Mouse (Mus musculus): ENCODE results near the gene Col25a1. TPM values are rescaled to one million over a fixed set of nuclear protein-coding genes. Genes with fewer than 3 reads are reported as not detected.

Col25a1 gene
- polyA plus RNA-seq, 1 experiment from 2014 or later, result 4.6 TPM

DNA sequence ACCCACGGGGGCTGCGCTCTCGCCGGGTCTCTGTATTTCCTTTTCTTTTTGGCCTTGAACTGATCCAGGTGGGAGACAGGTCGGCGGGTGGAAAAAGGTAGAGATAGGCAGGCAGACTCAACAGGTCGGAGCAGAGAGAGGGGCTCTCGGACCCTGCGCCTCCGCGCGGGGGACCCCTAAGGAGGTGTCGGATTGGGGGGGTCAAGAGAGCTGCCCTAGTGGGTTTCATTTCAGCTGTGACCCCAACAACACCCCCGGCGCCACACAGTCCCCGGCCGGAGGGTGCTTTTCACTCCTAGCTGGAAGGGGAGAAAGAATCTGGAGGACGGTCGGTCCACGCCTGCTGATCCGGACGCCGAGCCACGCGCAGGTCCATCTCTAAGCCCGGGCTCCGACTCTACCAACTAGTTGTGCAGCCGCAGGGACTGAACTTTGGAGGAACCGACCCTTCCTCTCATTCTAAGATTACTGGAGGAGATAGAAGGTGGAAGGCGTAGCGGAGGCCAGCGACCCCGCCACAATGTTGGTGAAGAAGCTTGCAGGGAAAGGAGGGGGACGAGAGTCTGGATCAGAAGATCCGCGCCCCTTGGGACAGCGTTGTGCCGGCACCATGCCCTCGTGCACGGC lies 49.8 kb downstream of the Col25a1 start:
- peak overlapping the region; percentile 67 for H3K4me3 ChIP-seq (replicated peaks; ENCODE audit: low read length)
- H3K27ac ChIP-seq (ENCODE audit: low read length), result no peak overlapping the region
- peak; percentile 37; the same call in 1 of the 2 replicates for ATAC-seq (ENCODE audit: insufficient read depth, low FRiP score)
- H3K4me2 ChIP-seq (ENCODE audit: low read depth, low read length), result peak overlapping the region; percentile 100
- peaks cover 10% of the 10 kb centered on the region; the same call in 1 of the 2 replicates for H3K4me1 ChIP-seq (ENCODE audit: control insufficient read depth, insufficient read depth, low read length)
- H3K9ac ChIP-seq (ENCODE audit: low read length), result peak overlapping the region; percentile 70
- H3K9me3 ChIP-seq (replicated peaks; ENCODE audit: control insufficient read depth, low read length), result no peaks in the 10 kb centered on the region
- peaks cover 13% of the 10 kb centered on the region for H3K27me3 ChIP-seq (ENCODE audit: control insufficient read depth, insufficient read depth, low read length)
- under 1% methylated on average over 40 of the region's 40 CpGs for WGBS
- no peaks in the 10 kb centered on the region for H3K36me3 ChIP-seq (ENCODE audit: control insufficient read depth, insufficient read depth, low read length)

GRCm38 (mm10) chr3:130181591-130181980 lies 50.3 kb downstream of the Col25a1 start:
- 17% methylated on average over 8 of the region's 8 CpGs for WGBS
- peak overlapping the region; percentile 70; the same call in 1 of the 2 replicates for H3K9ac ChIP-seq (ENCODE audit: low read length)
- peaks cover 10% of the 10 kb centered on the region; the same call in 1 of the 2 replicates for H3K4me1 ChIP-seq (ENCODE audit: control insufficient read depth, insufficient read depth, low read length)
- peaks cover 13% of the 10 kb centered on the region for H3K27me3 ChIP-seq (ENCODE audit: control insufficient read depth, insufficient read depth, low read length)
- peak overlapping the region; percentile 100 for H3K4me2 ChIP-seq (ENCODE audit: low read depth, low read length)
- no peak for ATAC-seq (ENCODE audit: insufficient read depth, low FRiP score)
- H3K9me3 ChIP-seq (replicated peaks; ENCODE audit: control insufficient read depth, low read length), result no peaks in the 10 kb centered on the region
- H3K36me3 ChIP-seq (ENCODE audit: control insufficient read depth, insufficient read depth, low read length), result no peaks in the 10 kb centered on the region
- H3K27ac ChIP-seq (ENCODE audit: low read length), result no peak overlapping the region
- peak overlapping the region; percentile 67 for H3K4me3 ChIP-seq (replicated peaks; ENCODE audit: low read length)

DNA sequence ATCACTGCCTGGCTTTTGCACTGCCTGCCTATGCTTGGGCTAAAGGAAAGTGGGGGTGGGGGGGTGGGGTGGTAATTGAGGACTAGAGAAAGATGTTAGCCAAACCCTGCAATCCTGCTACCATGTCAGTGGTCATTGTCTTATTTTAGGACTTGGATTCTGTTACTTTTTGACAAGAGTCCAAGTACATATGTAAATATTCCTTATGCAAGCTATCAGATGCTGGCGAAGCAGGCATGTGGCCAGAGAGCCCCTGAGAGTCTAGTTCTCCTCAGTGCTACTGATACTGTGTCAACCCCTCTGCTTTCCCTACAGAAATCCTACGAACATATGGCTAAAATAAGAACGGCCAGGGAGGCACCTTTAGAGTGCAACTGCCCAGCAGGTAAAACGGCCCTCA lies 51.1 kb downstream of the Col25a1 start:
- peaks cover 13% of the 10 kb centered on the region for H3K27me3 ChIP-seq (ENCODE audit: control insufficient read depth, insufficient read depth, low read length)
- no peaks in the 10 kb centered on the region for H3K36me3 ChIP-seq (ENCODE audit: control insufficient read depth, insufficient read depth, low read length)
- H3K4me3 ChIP-seq (replicated peaks; ENCODE audit: low read length), result no peak overlapping the region
- H3K9ac ChIP-seq (ENCODE audit: low read length), result no peak overlapping the region
- H3K4me1 ChIP-seq (ENCODE audit: control insufficient read depth, insufficient read depth, low read length), result peaks cover 10% of the 10 kb centered on the region; the same call in 1 of the 2 replicates
- WGBS, result 65% methylated on average over 4 of the region's 4 CpGs
- no peak overlapping the region for H3K4me2 ChIP-seq (ENCODE audit: low read depth, low read length)
- ATAC-seq (ENCODE audit: insufficient read depth, low FRiP score), result no peak
- H3K27ac ChIP-seq (ENCODE audit: low read length), result no peak overlapping the region
- H3K9me3 ChIP-seq (replicated peaks; ENCODE audit: control insufficient read depth, low read length), result no peaks in the 10 kb centered on the region

DNA sequence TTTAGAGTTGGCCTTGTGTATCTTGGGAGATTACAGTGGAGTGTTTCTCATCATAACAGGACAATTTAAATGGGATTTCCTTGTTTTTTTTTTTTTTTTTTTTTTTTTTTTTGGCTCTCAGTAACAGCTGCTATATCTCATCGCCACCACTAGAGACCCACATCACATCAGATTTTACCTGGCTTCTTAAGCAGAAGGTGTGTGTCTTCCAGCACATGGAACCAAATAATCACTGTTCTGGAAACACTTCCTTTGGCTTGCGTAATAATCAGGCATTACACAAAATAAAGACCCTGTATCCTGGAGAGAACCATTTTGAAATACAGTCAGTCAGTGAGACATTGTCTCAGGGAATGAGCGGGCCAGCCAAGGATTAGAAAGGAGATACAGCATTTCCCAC lies 53.8 kb downstream of the Col25a1 start:
- H3K27me3 ChIP-seq (ENCODE audit: control insufficient read depth, insufficient read depth, low read length), result peaks cover 13% of the 10 kb centered on the region
- peaks cover 10% of the 10 kb centered on the region; the same call in 1 of the 2 replicates for H3K4me1 ChIP-seq (ENCODE audit: control insufficient read depth, insufficient read depth, low read length)
- no peaks in the 10 kb centered on the region for H3K9me3 ChIP-seq (replicated peaks; ENCODE audit: control insufficient read depth, low read length)
- no peak overlapping the region for H3K27ac ChIP-seq (ENCODE audit: low read length)
- WGBS, result 54% methylated on average over 3 of the region's 3 CpGs
- no peaks in the 10 kb centered on the region for H3K36me3 ChIP-seq (ENCODE audit: control insufficient read depth, insufficient read depth, low read length)
- H3K4me3 ChIP-seq (replicated peaks; ENCODE audit: low read length), result no peak overlapping the region
- H3K4me2 ChIP-seq (ENCODE audit: low read depth, low read length), result no peak overlapping the region
- ATAC-seq (ENCODE audit: insufficient read depth, low FRiP score), result no peak
- H3K9ac ChIP-seq (ENCODE audit: low read length), result no peak overlapping the region

DNA sequence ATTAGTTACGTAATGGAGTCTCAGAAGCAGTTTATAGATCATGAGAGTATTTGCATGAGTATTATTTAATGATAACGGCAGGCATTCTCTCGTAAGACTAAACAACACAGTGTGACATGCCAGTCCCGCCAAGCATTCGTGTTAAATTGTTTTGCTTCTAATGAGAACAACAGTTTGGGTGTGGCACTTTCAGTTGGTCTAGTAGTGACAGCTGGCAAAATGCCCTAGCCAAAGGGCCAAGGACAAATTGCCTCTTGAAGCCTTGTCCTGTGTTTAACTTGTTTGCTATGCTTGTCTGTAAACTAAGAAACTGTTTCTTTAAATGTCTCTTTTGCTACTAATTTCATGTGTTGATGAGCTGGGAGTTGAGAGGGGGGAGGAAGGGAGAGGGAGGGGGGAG lies 56.3 kb downstream of the Col25a1 start:
- Histone ChIP-seq H3K9me3 (replicated peaks; ENCODE audit: control insufficient read depth, low read length) (no peaks in the 10 kb centered on the region), H3K27ac (ENCODE audit: low read length) (no peak overlapping the region), H3K9ac (ENCODE audit: low read length) (no peak overlapping the region), H3K4me3 (replicated peaks; ENCODE audit: low read length) (no peak overlapping the region), H3K36me3 (ENCODE audit: control insufficient read depth, insufficient read depth, low read length) (no peaks in the 10 kb centered on the region), H3K27me3 (ENCODE audit: control insufficient read depth, insufficient read depth, low read length) (0 out of 2 replicates have a peak, but pooled peaks cover 3% of the 10 kb centered on the region), H3K4me1 (ENCODE audit: control insufficient read depth, insufficient read depth, low read length) (no peaks in the 10 kb centered on the region), H3K4me2 (ENCODE audit: low read depth, low read length) (no peak overlapping the region)
- no peak for ATAC-seq (ENCODE audit: insufficient read depth, low FRiP score)
- WGBS, result 81% methylated on average over 5 of the region's 5 CpGs

DNA sequence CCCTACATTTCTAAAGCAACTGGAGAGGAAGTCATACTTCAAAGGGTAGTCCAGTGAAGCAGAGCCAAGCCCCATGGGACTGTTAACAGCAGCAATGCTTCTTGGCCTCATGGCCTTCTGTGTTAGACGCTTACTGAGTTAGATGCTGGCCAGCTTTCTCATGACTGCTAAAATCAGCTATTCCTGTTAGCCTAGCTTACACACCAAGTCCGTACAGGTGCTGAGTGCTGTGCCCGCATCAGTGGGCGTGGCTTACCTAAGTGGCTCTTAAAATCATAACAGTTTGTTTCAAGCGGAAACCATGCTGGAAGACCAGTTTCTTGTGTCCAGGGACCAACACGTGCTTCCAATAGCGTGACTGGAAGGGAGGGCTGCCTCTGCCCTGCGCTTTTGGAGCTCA lies 62.1 kb downstream of the Col25a1 start:
- H3K4me2 ChIP-seq (ENCODE audit: low read depth, low read length), result no peak overlapping the region
- H3K27ac ChIP-seq (ENCODE audit: low read length), result no peak overlapping the region
- no peak for ATAC-seq (ENCODE audit: insufficient read depth, low FRiP score)
- no peaks in the 10 kb centered on the region for H3K9me3 ChIP-seq (replicated peaks; ENCODE audit: control insufficient read depth, low read length)
- no peaks in the 10 kb centered on the region for H3K4me1 ChIP-seq (ENCODE audit: control insufficient read depth, insufficient read depth, low read length)
- no peaks in the 10 kb centered on the region for H3K36me3 ChIP-seq (ENCODE audit: control insufficient read depth, insufficient read depth, low read length)
- H3K9ac ChIP-seq (ENCODE audit: low read length), result no peak overlapping the region
- no peaks in the 10 kb centered on the region for H3K27me3 ChIP-seq (ENCODE audit: control insufficient read depth, insufficient read depth, low read length)
- H3K4me3 ChIP-seq (replicated peaks; ENCODE audit: low read length), result no peak overlapping the region
- 79% methylated on average over 8 of the region's 8 CpGs for WGBS

DNA sequence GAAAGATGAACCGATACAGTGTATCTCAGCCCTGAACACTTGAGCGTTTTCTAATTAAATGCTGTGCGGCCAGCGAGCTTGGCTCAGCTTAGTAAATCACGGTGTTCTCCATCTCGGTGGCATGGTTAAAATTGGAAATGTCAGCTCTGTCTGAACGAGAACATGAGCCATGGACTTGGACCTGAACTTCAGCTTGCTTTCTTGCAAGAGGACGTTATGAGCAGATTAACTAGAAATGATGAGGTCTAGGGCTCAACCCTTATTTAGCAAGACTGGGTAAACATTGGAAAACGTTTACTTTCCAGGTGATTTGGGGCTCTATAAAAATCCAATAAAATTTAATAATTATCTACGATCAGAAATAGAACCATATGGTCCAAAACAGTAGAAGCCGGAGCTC lies 83.3 kb downstream of the Col25a1 start:
- Histone ChIP-seq H3K36me3 (ENCODE audit: control insufficient read depth, insufficient read depth, low read length) (no peaks in the 10 kb centered on the region), H3K4me3 (replicated peaks; ENCODE audit: low read length) (no peak overlapping the region), H3K4me1 (ENCODE audit: control insufficient read depth, insufficient read depth, low read length) (no peaks in the 10 kb centered on the region), H3K9me3 (replicated peaks; ENCODE audit: control insufficient read depth, low read length) (no peaks in the 10 kb centered on the region), H3K27me3 (ENCODE audit: control insufficient read depth, insufficient read depth, low read length) (no peaks in the 10 kb centered on the region), H3K27ac (ENCODE audit: low read length) (no peak overlapping the region), H3K4me2 (ENCODE audit: low read depth, low read length) (no peak overlapping the region), H3K9ac (ENCODE audit: low read length) (no peak overlapping the region)
- WGBS, result 76% methylated on average over 11 of the region's 11 CpGs
- ATAC-seq (ENCODE audit: insufficient read depth, low FRiP score), result no peak

DNA sequence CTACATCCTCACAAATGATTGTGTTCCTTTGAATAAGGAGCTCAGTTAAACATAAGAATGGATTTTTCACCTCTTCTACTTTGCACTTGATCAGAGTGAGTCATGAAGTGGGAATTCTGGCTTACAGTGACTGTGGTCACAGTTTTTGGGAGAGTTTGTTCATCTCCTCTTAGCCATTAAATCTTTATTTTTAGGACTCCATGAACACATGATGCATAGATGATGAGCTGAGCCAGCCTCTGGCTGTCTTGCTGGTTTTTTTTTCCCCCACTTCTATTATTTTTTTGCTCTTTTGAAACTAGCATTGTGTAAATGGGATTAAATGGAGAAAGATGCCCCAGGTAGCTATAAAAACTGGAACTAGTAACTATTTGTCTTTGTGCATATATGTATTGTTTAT lies 84.8 kb downstream of the Col25a1 start:
- H3K27me3 ChIP-seq (ENCODE audit: control insufficient read depth, insufficient read depth, low read length), result no peaks in the 10 kb centered on the region
- no peak overlapping the region for H3K4me2 ChIP-seq (ENCODE audit: low read depth, low read length)
- H3K9ac ChIP-seq (ENCODE audit: low read length), result no peak overlapping the region
- H3K9me3 ChIP-seq (replicated peaks; ENCODE audit: control insufficient read depth, low read length), result no peaks in the 10 kb centered on the region
- H3K4me3 ChIP-seq (replicated peaks; ENCODE audit: low read length), result no peak overlapping the region
- no peak overlapping the region for H3K27ac ChIP-seq (ENCODE audit: low read length)
- no peak for ATAC-seq (ENCODE audit: insufficient read depth, low FRiP score)
- H3K4me1 ChIP-seq (ENCODE audit: control insufficient read depth, insufficient read depth, low read length), result no peaks in the 10 kb centered on the region
- H3K36me3 ChIP-seq (ENCODE audit: control insufficient read depth, insufficient read depth, low read length), result no peaks in the 10 kb centered on the region

DNA sequence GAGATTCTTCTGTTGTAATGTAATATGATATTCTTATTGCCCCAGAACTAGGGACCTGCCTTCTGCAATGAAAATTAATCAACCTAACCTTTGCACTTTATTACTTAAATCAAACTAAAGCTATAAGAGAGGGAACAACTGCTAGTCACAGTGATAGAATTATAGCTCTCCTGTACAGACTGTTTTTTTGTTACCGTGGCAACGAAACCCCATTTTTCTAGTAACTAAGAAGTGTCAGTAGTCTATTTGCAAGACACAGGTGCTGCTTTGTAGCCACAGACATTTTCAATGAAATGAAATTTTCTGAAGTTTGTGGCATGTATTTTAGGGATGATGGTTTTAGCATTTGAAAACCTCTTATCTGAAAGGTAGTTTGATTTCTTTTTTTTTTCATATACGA lies 85.3 kb downstream of the Col25a1 start:
- no peak for ATAC-seq (ENCODE audit: insufficient read depth, low FRiP score)
- no peaks in the 10 kb centered on the region for H3K36me3 ChIP-seq (ENCODE audit: control insufficient read depth, insufficient read depth, low read length)
- H3K9me3 ChIP-seq (replicated peaks; ENCODE audit: control insufficient read depth, low read length), result no peaks in the 10 kb centered on the region
- no peaks in the 10 kb centered on the region for H3K4me1 ChIP-seq (ENCODE audit: control insufficient read depth, insufficient read depth, low read length)
- no peaks in the 10 kb centered on the region for H3K27me3 ChIP-seq (ENCODE audit: control insufficient read depth, insufficient read depth, low read length)
- H3K27ac ChIP-seq (ENCODE audit: low read length), result no peak overlapping the region
- 86% methylated on average over 3 of the region's 3 CpGs for WGBS
- no peak overlapping the region for H3K4me3 ChIP-seq (replicated peaks; ENCODE audit: low read length)
- H3K9ac ChIP-seq (ENCODE audit: low read length), result no peak overlapping the region
- no peak overlapping the region for H3K4me2 ChIP-seq (ENCODE audit: low read depth, low read length)
